Mouse (Mus musculus): Measurements from ENCODE around the gene Bbox1. TPM values are rescaled to one million over a fixed set of nuclear protein-coding genes. Genes with fewer than 3 reads are reported as not detected.

The Bbox1 gene
- polyA plus RNA-seq, 1 experiment from 2014 or later = 7.1 TPM

DNA sequence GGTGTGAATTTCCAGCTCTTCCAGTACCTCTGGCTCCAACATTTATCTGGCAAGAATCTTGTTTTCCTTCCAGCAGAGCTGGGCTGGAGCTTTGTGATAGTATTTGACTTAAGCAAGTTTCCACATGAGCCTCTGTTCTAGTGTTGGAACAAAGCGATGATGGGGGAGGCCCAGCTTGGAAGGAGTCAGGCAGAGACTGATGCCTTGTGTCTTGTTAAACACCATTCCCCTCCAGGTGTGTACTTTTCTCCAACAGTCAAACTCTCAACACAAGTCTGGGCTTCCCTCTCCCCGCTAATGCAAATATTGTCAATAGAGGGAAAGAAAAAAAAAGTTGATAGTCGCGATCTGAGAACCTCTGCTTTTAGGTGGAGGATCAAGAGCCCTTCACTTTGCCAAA lies 100.1 kb downstream of the Bbox1 start:
- WGBS (ENCODE audit: insufficient replicate concordance) = 58% methylated on average over 4 of the region's 4 CpGs
- H3K9ac ChIP-seq = no peak overlapping the region

More for the DNA sequence above, 100.1 kb downstream of the Bbox1 start:
- Histone ChIP-seq H3K9me3 (replicated peaks) (no peaks in the 10 kb centered on the region), H3K27ac (replicated peaks) (no peak overlapping the region), H3K36me3 (replicated peaks) (no peaks in the 10 kb centered on the region), H3K4me2 (no peak overlapping the region), H3K27me3 (no peaks in the 10 kb centered on the region), H3K4me1 (replicated peaks) (no peaks in the 10 kb centered on the region), H3K4me3 (replicated peaks) (no peak overlapping the region)
- ATAC-seq (ENCODE audit: insufficient read depth) = no peak

Other genes with a start within 250 kb of the Bbox1 start
- gene Fibin, start 48.6 kb upstream of the Bbox1 start, polyA plus RNA-seq (2015; fragmentation: Nextera tagmentation; extraction: Ambion mirVana) = 1.5 and 1.8 TPM in 2 replicates

Measured in liver, embryonic 15.5 days (tissue).